ENCODE assay signal across 31 mouse cellular contexts in the genomic region with DNA sequence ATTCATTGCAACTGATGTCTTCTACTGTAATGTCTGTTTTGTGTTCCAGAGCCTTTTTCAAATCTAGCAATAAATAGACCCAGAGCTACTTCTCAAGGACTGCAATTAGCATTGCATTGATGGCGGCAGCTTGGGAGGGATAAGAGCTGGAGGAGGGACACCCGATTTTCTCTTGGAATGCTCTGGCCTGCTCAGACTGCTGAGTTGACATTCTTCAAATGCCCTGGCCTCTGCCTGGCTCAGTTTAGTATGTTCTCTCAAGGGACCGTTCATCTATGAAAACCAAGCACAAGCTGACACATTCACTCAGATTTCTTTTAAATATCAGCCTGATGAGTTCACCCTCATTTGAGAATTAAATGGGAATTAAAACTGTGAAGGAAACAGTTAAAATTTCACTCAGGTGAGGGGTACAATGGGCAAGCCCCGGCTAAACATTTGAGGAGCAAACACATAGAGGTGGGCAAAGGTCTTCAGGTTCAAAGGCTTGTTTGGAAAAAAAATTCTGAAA.
DNase-seq lines count a peak whose midpoint lies in the region; ATAC-seq and TF ChIP-seq lines count a peak whose summit lies in the region.
"Had no signal": no experiment of that assay in that cellular context is flagged by ENCODE, and none has a peak within 500 bp of the region (broad histone marks: within the 10 kb centered on the region; RNA-seq: fewer than 3 reads in every experiment).

No protein-coding gene starts in this region.

- no peak overlapping the region for H3K4me3 ChIP-seq in kidney, adult 2 months (ENCODE audit: insufficient read depth, low read depth, low read length)
- no peak overlapping the region for H3K4me3 ChIP-seq in kidney, embryonic 16.5 days (ENCODE audit: low read length)
- H3K4me3 ChIP-seq in brown adipose tissue, adult 24 weeks (ENCODE audit: insufficient read depth, low read depth, low read length): no peak overlapping the region
- H3K4me3 ChIP-seq in forebrain, embryonic 11.5 days (ENCODE audit: low read depth, low read length): no peak overlapping the region
- H3K4me3 ChIP-seq: embryonic facial prominence, embryonic 13.5 days; forebrain, embryonic 10.5 days; hindbrain, embryonic 12.5 days; limb, embryonic 10.5 days; limb, embryonic 15.5 days; lung, embryonic 15.5 days; myocyte; neural tube, embryonic 12.5 days had no signal

- no peak for TF ChIP-seq POLR2A in kidney, adult 2 months (IDR thresholded peaks at IDR 0.05; ENCODE audit: low read depth, low read length)

- intact Hi-C loops in heart, postnatal 25 days (cut with DNase I): no loop called here

- H3K4me1 ChIP-seq in kidney, adult 2 months (ENCODE audit: control insufficient read depth, insufficient read depth, low read length): peaks cover 21% of the 10 kb centered on the region
- peaks cover 29% of the 10 kb centered on the region for H3K4me1 ChIP-seq in kidney, embryonic 16.5 days (ENCODE audit: insufficient read depth, low read length)
- H3K4me1 ChIP-seq in brown adipose tissue, adult 24 weeks (ENCODE audit: control insufficient read depth, insufficient read depth, insufficient read length, low read length): peaks cover 16% of the 10 kb centered on the region
- no peaks in the 10 kb centered on the region for H3K4me1 ChIP-seq in forebrain, embryonic 11.5 days (replicated peaks; ENCODE audit: control insufficient read depth, insufficient read depth, low read length)
- H3K4me1 ChIP-seq: hindbrain, embryonic 12.5 days; neural tube, embryonic 12.5 days had no signal

- H3K9me3 ChIP-seq in kidney, embryonic 16.5 days (ENCODE audit: low read length): no peaks in the 10 kb centered on the region
- no peaks in the 10 kb centered on the region for H3K9me3 ChIP-seq in forebrain, embryonic 11.5 days (ENCODE audit: control insufficient read depth, low read length)
- H3K9me3 ChIP-seq: embryonic facial prominence, embryonic 13.5 days; forebrain, embryonic 10.5 days; hindbrain, embryonic 12.5 days; limb, embryonic 10.5 days; limb, embryonic 15.5 days; lung, embryonic 15.5 days; neural tube, embryonic 12.5 days had no signal

- TF ChIP-seq CTCF in kidney, adult 2 months (conservative IDR thresholded peaks at IDR 0.05; ENCODE audit: insufficient read depth, insufficient read length, low read depth, low read length): no peak

- H3K27me3 ChIP-seq in kidney, adult 2 months (replicated peaks; ENCODE audit: control insufficient read depth, insufficient read depth, low read length): no peaks in the 10 kb centered on the region
- no peaks in the 10 kb centered on the region for H3K27me3 ChIP-seq in kidney, embryonic 16.5 days (ENCODE audit: insufficient read depth, low read length)
- H3K27me3 ChIP-seq in forebrain, embryonic 11.5 days (ENCODE audit: control insufficient read depth, insufficient read depth, low read length): no peaks in the 10 kb centered on the region
- H3K27me3 ChIP-seq: embryonic facial prominence, embryonic 13.5 days; hindbrain, embryonic 12.5 days; limb, embryonic 15.5 days; lung, embryonic 15.5 days; neural tube, embryonic 12.5 days had no signal

- peak; percentile 84 for DNase-seq in kidney, adult 2 months
- DNase-seq in Muller cell, postnatal 12 days (ENCODE audit: inconsistent ontology term): peak; percentile 28
- DNase-seq in kidney, postnatal 25 days: peak; percentile 34 to 47
- no peak for DNase-seq in forebrain, embryonic 11.5 days (ENCODE audit: low spot score)
- DNase-seq in heart, postnatal 25 days (ENCODE audit: low spot score): no peak
- DNase-seq: adrenal gland, postnatal 10 days; cerebellum, adult 11-12 months; cerebellum, adult 9-11 months; gastrocnemius, postnatal 14 days; heart, postnatal 14 days; layer of hippocampus, adult 9-11 months; lung, postnatal 36 days; thymus, postnatal 14 days had no signal

- peak overlapping the region; percentile 85 for H3K27ac ChIP-seq in kidney, adult 2 months (ENCODE audit: insufficient read depth, low read depth, low read length)
- H3K27ac ChIP-seq in kidney, embryonic 16.5 days (ENCODE audit: low read length): no peak overlapping the region
- 0 out of 2 replicates have a peak overlapping the region, but pooled peaks have one; percentile 32 for H3K27ac ChIP-seq in brown adipose tissue, adult 24 weeks (replicated peaks; ENCODE audit: low read depth, low read length)
- no peak overlapping the region for H3K27ac ChIP-seq in forebrain, embryonic 11.5 days (ENCODE audit: low read depth, low read length)
- H3K27ac ChIP-seq: embryonic facial prominence, embryonic 13.5 days; forebrain, embryonic 10.5 days; hindbrain, embryonic 12.5 days; hindbrain, postnatal 0 days; limb, embryonic 10.5 days; limb, embryonic 15.5 days; liver, embryonic 14.5 days; lung, embryonic 15.5 days; neural tube, embryonic 12.5 days had no signal

- H3K36me3 ChIP-seq in kidney, adult 2 months (ENCODE audit: control insufficient read depth, insufficient read depth, low read length): no peaks in the 10 kb centered on the region
- no peaks in the 10 kb centered on the region for H3K36me3 ChIP-seq in kidney, embryonic 16.5 days (ENCODE audit: insufficient read depth, low read length)
- H3K36me3 ChIP-seq in forebrain, embryonic 11.5 days (ENCODE audit: control insufficient read depth, insufficient read depth, low read length): no peaks in the 10 kb centered on the region
- H3K36me3 ChIP-seq: embryonic facial prominence, embryonic 13.5 days; forebrain, embryonic 10.5 days; hindbrain, embryonic 12.5 days; limb, embryonic 10.5 days; limb, embryonic 15.5 days; lung, embryonic 15.5 days; neural tube, embryonic 12.5 days had no signal

- ATAC-seq in kidney, embryonic 16.5 days (ENCODE audit: low FRiP score, low TSS enrichment): no peak
- no peak for ATAC-seq in forebrain, embryonic 11.5 days (replicated peaks; ENCODE audit: low FRiP score)
- ATAC-seq: activated CD4-positive, CD25-positive, alpha-beta regulatory T cell, adult 4 months; CD4-positive, CD25-positive, alpha-beta regulatory T cell, adult 4 months; forebrain, embryonic 16.5 days; hindbrain, postnatal 0 days; intestine, embryonic 16.5 days; midbrain, embryonic 16.5 days had no signal

- no peak overlapping the region for H3K9ac ChIP-seq in kidney, embryonic 16.5 days (replicated peaks; ENCODE audit: low read length)
- H3K9ac ChIP-seq in forebrain, embryonic 11.5 days (ENCODE audit: low read length): no peak overlapping the region
- H3K9ac ChIP-seq: embryonic facial prominence, embryonic 13.5 days; hindbrain, embryonic 12.5 days; limb, embryonic 15.5 days; liver, embryonic 14.5 days; lung, embryonic 15.5 days; neural tube, embryonic 12.5 days had no signal

- H3K4me2 ChIP-seq in kidney, embryonic 16.5 days (replicated peaks; ENCODE audit: low read depth, low read length): no peak overlapping the region
- H3K4me2 ChIP-seq in forebrain, embryonic 11.5 days (ENCODE audit: low read depth, low read length, severe bottlenecking): no peak overlapping the region
- H3K4me2 ChIP-seq: embryonic facial prominence, embryonic 13.5 days; hindbrain, embryonic 12.5 days; limb, embryonic 15.5 days; lung, embryonic 15.5 days; midbrain, embryonic 11.5 days; neural tube, embryonic 12.5 days had no signal

- WGBS in kidney, adult 2 months: 39% methylated on average over 4 of the region's 4 CpGs
- WGBS in kidney, embryonic 16.5 days: 52% methylated on average over 4 of the region's 4 CpGs
- WGBS in forebrain, embryonic 11.5 days: 78% methylated on average over 4 of the region's 4 CpGs

Comparison
In these comparisons a context has a peak if more than half of its experiments do, and no peak if none do; other contexts are left out.
1. H3K27ac ChIP-seq: peak in kidney, adult 2 months (single experiment) and brown adipose tissue, adult 24 weeks (single experiment); none in kidney, embryonic 16.5 days (single experiment) and forebrain, embryonic 11.5 days (single experiment).
2. DNase-seq: peak in kidney, adult 2 months (single experiment), Muller cell, postnatal 12 days (single experiment) and kidney, postnatal 25 days (2 of 2); none in forebrain, embryonic 11.5 days (single experiment) and heart, postnatal 25 days (single experiment).